Mouse (Mus musculus) c-Kit-positive CD71-positive TER-119-positive erythroid progenitor cells, embryonic 14.5 days (primary cell): ENCODE data around the gene Tubgcp4.
A peak's percentile ranks its signal among the peaks of the same experiment; 100 is the strongest.

Source experiments
- DNase-seq: peaks from one replicate; pipeline ENCODE4 v3.0.0-alpha.2; 2013; ENCODE audit warnings: low spot score

Gene Tubgcp4

GRCm38 (mm10) chr2:121204276-121204675, 33.8 kb downstream of the Tubgcp4 start:
- DNase-seq: no peak

- DNase-seq: peak; percentile 25
Observed at GRCm38 (mm10) chr2:121206541-121206940, 36.1 kb downstream of the Tubgcp4 start.

DNA sequence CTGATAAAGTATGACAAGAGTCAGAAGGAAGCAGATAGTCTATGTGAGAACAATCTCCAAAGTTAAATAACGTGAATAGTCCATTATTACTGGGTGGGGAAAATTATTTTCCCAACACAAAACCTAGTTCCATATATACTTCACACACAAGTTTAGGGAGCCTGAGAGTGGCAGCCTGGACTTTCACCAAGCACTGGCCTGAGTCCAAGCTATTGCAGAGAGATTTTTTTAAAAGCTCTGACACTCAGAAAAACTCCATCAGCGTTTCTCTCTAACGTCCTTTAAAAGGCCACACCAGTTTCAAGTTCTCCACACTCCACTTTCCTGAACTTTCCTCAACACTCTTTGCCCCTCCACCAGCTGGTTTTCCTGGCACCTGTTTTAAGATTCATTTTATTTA, 44.0 kb downstream of the Tubgcp4 start:
- no peak for DNase-seq

GRCm38 (mm10) chr2:121219177-121219576, 48.7 kb downstream of the Tubgcp4 start:
- no peak for DNase-seq

DNA sequence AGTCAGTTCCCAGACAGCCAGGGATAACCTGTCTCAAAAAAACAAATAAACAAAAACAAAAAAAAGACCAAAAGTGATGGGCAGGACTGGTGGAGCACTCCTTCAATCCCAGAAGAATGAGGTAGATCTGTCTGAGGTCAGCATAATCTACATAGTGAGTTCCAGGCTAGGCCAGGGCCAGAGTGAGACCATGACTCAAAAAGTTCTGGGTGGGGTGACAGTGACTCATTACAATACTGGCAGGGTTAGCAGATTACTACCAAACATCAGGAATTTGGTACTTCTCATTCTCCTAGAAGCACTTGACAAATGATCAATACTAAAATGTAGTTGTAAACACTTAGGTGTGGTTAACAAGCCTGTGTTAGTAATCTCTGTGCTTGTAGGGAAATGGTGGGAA, 49.5 kb downstream of the Tubgcp4 start:
- DNase-seq: no peak

DNA sequence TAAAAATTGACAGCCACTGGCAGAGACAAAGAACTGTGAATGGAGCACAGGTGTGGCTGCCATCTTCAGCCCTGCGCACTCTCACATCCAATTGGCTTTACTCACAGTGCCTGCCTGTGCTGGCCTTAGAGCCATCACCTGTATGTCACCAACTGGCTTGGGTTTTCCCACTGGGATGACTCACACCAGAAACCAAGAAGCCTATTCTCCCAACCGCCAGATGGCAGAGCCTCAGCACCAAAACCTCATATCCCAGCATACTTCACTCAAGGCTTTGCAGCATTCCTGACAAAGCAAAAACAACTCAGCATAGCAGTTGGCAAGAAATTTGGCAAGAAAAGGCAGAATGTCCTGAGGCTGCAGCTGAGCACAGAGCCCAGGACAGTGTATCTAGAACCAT, 52.6 kb downstream of the Tubgcp4 start:
- no peak for DNase-seq

DNA sequence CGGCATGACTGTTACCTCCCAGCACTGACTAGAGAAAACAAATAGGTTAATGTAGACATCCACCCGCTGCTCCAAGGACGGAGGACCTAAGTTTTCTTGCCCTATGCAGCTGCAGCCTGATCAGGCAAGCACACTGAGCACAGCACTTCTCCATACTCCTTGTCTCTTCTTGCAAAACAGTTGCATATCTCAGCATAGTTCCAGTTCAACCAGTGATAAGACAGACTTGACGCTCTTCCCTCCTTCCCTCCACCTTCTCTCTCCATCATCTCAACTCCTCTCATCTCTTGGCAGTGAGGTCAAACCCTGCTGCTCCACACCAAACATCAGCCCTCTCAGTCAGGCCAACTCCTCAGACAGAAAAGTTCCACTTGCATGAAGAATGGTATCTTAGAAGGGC, 57.7 kb downstream of the Tubgcp4 start:
- peak; percentile 41 for DNase-seq

DNA sequence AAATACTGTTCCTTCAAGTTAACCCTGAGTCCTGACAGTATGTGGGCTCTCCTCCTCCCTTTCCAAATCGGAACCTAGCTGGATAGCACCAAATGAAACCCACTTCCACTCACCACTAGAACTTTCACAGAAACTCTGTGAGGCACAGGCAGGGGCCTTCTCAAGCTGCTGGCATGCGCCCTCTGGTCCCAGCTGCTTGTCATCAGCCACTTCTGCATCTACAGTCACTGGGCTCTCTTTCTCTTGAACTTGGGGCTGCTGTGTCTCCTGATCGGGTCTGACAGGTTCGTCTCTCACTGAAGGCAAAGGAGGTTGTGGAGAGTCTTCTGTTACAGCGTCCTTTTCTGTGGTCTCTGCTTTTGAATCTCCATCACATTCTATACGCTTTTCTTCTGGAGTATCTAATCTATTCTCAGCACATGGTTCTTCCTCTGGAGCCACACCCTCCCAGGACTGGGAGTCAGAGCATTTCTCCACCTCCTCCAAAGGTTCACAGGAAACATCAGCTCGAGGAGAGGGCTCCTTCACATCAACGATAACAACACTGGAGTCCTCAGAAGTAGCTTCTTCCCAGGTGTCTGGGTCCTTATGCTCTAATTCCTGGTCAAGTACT, 65.1 kb downstream of the Tubgcp4 start:
- DNase-seq: peak; percentile 80

GRCm38 (mm10) chr2:121239426-121239825, 69.0 kb downstream of the Tubgcp4 start:
- DNase-seq: no peak

DNA sequence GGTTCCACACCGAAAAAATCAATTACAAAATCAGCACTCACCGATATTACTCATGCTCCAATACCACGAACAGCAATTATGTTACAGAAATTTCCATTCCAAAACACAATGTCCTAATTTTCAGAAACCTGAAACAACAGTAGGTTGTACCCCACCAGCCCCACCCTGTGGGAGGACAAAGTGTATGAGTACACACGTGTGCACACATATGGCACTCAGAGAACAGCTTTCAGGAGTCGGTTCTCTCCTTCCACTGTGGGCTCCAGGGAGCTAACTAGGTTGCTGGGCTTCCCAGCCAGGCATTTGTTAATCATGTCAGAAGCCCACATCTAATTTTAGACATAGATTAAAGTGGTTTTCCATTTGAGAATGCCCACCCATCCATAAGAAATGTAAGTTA, 73.6 kb downstream of the Tubgcp4 start:
- no peak for DNase-seq
